Mouse (Mus musculus) limb, embryonic 12.5 days (tissue): ENCODE data around the gene Acta2. TPM values are rescaled to one million over a fixed set of nuclear protein-coding genes. Genes with fewer than 3 reads are reported as not detected.
"Not testable (repeated sequence)": the region's sequence is repeated elsewhere in the genome, so short reads cannot be mapped to it uniquely, and the experiment has no call there.

ENCODE experiments used
- ATAC-seq: fragments of 200-750 bp; cut with Nextera tagmentation; 2 replicates; pipeline ENCODE4 v1.8.0; 2017; ENCODE audit warnings: low read depth, moderate TSS enrichment; ENCODE audit not compliant: insufficient number of reproducible peaks, insufficient read depth, low FRiP score, low TSS enrichment
- H3K27ac ChIP-seq: fragments of 300-500 bp; sonication (generic); 2 replicates; pipeline ENCODE4 v1.5.1; 2016; ENCODE audit warnings: mild to moderate bottlenecking, moderate library complexity
- H3K27me3 ChIP-seq: fragments of 300-500 bp; sonication (generic); 2 replicates; pipeline ENCODE4 v1.6.1; 2016; ENCODE audit warnings: mild to moderate bottlenecking, moderate library complexity
- H3K36me3 ChIP-seq: fragments of 300-500 bp; sonication (generic); 2 replicates; pipeline ENCODE4 v1.6.1; 2016; ENCODE audit warnings: mild to moderate bottlenecking, moderate library complexity
- H3K4me1 ChIP-seq: fragments of 300-500 bp; sonication (generic); replicated peaks from 2 replicates; pipeline ENCODE4 v1.6.1; 2016
- H3K4me2 ChIP-seq: fragments of 300-500 bp; sonication (generic); 2 replicates; pipeline ENCODE4 v1.6.1; 2016; ENCODE audit warnings: mild to moderate bottlenecking, moderate library complexity
- H3K4me3 ChIP-seq: fragments of 300-500 bp; sonication (generic); replicated peaks from 2 replicates; pipeline ENCODE4 v1.5.1; 2016; ENCODE audit warnings: mild to moderate bottlenecking
- H3K9ac ChIP-seq: fragments of 300-500 bp; sonication (generic); replicated peaks from 2 replicates; pipeline ENCODE4 v1.6.1; 2016; ENCODE audit warnings: mild to moderate bottlenecking, moderate library complexity
- H3K9me3 ChIP-seq: fragments of 300-500 bp; sonication (generic); 2 replicates; pipeline ENCODE4 v1.6.1; 2016; ENCODE audit warnings: mild to moderate bottlenecking, moderate library complexity
- WGBS: fragments of 180-500 bp; shearing (Covaris S2); methylation state at CpG from one replicate; pipeline ENCODE4 v1.1.7; 2016; 5-methylcytosine and 5-hydroxymethylcytosine counted together
- polyA plus RNA-seq: library from polyadenylated mRNA; unstranded; fragments of >200 nt; fragmentation: Nextera tagmentation; extraction: Ambion mirVana; gene quantifications from 2 replicates; pipeline ENCODE4 v1.2.1, GENCODE M21; 2016

The Acta2 gene
- polyA plus RNA-seq, 1 experiment from 2014 or later: 120 TPM

GRCm38 (mm10) chr19:34219260-34219968, 36.0 kb downstream of the Acta2 start:
- no peaks in the 10 kb centered on the region for H3K4me1 ChIP-seq
- WGBS: 79% methylated on average over 5 of the region's 5 CpGs
- no peaks in the 10 kb centered on the region for H3K9me3 ChIP-seq
- H3K4me2 ChIP-seq: no peak overlapping the region
- H3K9ac ChIP-seq: no peak overlapping the region
- H3K27me3 ChIP-seq: no peaks in the 10 kb centered on the region
- no peaks in the 10 kb centered on the region for H3K36me3 ChIP-seq
- ATAC-seq: no peak
- no peak overlapping the region for H3K27ac ChIP-seq
- no peak overlapping the region for H3K4me3 ChIP-seq

DNA sequence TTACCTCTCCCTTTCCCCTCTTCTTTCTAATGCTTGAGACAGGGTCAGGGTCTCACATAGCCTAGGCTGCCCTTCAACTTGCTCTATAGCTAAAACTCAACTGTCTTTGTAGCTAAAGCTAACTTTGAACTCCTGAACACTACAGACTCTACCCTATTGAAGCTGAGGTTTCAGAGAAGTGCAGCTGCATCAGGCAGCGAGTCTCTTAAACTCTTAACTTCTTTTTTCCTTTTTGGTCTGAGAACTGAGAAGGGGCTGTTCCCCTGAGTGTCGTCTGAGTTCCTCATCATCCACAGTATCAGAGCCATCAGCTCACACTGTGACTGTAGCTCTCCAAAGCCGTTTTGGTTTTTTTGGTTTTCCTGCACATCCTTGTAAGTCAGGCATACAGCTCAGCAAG, 37.6 kb downstream of the Acta2 start:
- H3K4me3 ChIP-seq: no peak overlapping the region
- ATAC-seq: no peak
- no peaks in the 10 kb centered on the region for H3K27me3 ChIP-seq
- no peak overlapping the region for H3K4me2 ChIP-seq
- H3K27ac ChIP-seq: no peak overlapping the region
- WGBS: 81% methylated on average over 3 of the region's 3 CpGs
- no peaks in the 10 kb centered on the region for H3K9me3 ChIP-seq
- no peaks in the 10 kb centered on the region for H3K36me3 ChIP-seq
- H3K4me1 ChIP-seq: no peaks in the 10 kb centered on the region
- no peak overlapping the region for H3K9ac ChIP-seq

DNA sequence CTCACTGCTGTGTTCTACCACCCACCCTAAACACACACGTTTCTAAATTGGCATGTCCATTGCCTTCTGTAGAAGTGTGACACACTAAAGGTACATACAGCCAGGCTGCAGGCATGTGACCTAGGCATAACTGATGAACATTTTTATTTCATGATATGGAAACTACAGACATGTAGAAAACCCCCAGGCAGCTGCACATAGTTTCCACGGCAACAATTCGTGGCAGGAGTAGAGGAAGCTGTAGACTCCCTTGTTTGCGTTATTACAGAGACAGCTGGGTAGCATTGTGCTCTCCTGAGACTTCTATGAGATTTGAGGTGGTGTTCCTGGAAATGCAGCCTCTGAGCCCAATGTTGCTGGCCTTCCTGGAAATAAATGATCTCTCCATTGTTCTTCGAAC, 38.4 kb downstream of the Acta2 start:
- no peaks in the 10 kb centered on the region for H3K9me3 ChIP-seq
- no peaks in the 10 kb centered on the region for H3K4me1 ChIP-seq
- no peaks in the 10 kb centered on the region for H3K36me3 ChIP-seq
- no peak overlapping the region for H3K4me3 ChIP-seq
- WGBS: 72% methylated on average over 5 of the region's 5 CpGs
- no peaks in the 10 kb centered on the region for H3K27me3 ChIP-seq
- no peak overlapping the region for H3K27ac ChIP-seq
- ATAC-seq: no peak
- H3K4me2 ChIP-seq: no peak overlapping the region
- H3K9ac ChIP-seq: no peak overlapping the region

DNA sequence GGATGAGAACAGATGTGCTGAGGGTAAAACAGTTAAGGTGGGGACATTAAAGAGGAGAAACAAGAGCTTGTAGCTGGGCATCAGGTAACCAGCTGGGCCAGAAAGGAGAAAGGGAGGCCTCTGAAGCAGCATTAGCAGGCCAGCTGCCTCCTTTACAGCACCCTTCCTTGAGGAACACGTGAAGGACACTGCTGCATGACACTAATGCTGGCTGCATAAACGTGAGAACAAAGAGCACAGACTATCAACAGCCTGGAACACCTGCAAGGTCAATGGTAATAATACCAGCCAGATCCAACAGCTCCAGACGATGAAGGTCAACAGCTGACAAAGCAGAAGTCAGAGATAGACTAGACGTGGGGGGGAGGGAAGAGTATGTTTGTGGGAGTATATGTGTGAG, 41.3 kb downstream of the Acta2 start:
- no peak overlapping the region for H3K27ac ChIP-seq
- H3K9me3 ChIP-seq: no peaks in the 10 kb centered on the region
- H3K4me2 ChIP-seq: no peak overlapping the region
- no peak for ATAC-seq
- no peaks in the 10 kb centered on the region for H3K27me3 ChIP-seq
- peaks cover 5% of the 10 kb centered on the region; the same call in 1 of the 2 replicates for H3K4me1 ChIP-seq
- 54% methylated on average over 4 of the region's 4 CpGs for WGBS
- H3K36me3 ChIP-seq: no peaks in the 10 kb centered on the region
- H3K9ac ChIP-seq: no peak overlapping the region
- no peak overlapping the region for H3K4me3 ChIP-seq

DNA sequence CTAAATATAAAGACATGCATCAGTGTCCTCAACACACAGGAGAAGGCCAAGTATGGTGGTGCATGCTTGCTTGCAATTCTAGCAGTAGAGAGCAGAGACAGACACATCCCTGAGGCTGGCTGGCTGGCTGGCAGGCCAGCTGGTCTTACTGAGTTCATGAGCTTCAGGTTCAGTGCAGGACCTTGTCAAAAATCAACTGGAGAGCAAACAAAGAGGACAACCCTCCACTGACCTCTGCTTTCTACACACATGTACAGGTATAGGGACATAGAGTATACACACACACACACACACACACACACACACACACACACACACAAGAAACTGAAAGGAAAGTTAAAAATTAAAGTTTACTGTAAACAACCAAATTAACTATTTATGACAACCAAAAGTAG, 42.1 kb downstream of the Acta2 start:
- Histone ChIP-seq H3K4me3 (no peak overlapping the region), H3K36me3 (no peaks in the 10 kb centered on the region)

GRCm38 (mm10) chr19:34212489-34213250, 42.7 kb downstream of the Acta2 start:
- WGBS: 91% methylated on average over 12 of the region's 12 CpGs
- Histone ChIP-seq H3K9ac (no peak overlapping the region), H3K4me2 (no peak overlapping the region), H3K27me3 (no peaks in the 10 kb centered on the region), H3K27ac (no peak overlapping the region), H3K4me3 (no peak overlapping the region), H3K4me1 (peaks cover 5% of the 10 kb centered on the region; the same call in 1 of the 2 replicates), H3K36me3 (no peaks in the 10 kb centered on the region), H3K9me3 (no peaks in the 10 kb centered on the region)
- no peak for ATAC-seq

More for the DNA sequence above, 42.1 kb downstream of the Acta2 start:
- no peak overlapping the region for H3K27ac ChIP-seq
- no peak overlapping the region for H3K4me2 ChIP-seq
- no peak for ATAC-seq
- H3K27me3 ChIP-seq: no peaks in the 10 kb centered on the region
- no peaks in the 10 kb centered on the region for H3K9me3 ChIP-seq
- H3K9ac ChIP-seq: no peak overlapping the region
- H3K4me1 ChIP-seq: peaks cover 5% of the 10 kb centered on the region; the same call in 1 of the 2 replicates

- Histone ChIP-seq H3K27me3 (no peaks in the 10 kb centered on the region), H3K4me3 (no peak overlapping the region), H3K36me3 (no peaks in the 10 kb centered on the region), H3K9ac (no peak overlapping the region), H3K27ac (no peak overlapping the region), H3K4me2 (no peak overlapping the region), H3K9me3 (no peaks in the 10 kb centered on the region), H3K4me1 (peaks cover 5% of the 10 kb centered on the region; the same call in 1 of the 2 replicates)
- no peak for ATAC-seq
- 55% methylated on average over 2 of the region's 2 CpGs for WGBS
These were observed 44.5 kb downstream of the Acta2 start for GRCm38 (mm10) chr19:34210841-34211240.

DNA sequence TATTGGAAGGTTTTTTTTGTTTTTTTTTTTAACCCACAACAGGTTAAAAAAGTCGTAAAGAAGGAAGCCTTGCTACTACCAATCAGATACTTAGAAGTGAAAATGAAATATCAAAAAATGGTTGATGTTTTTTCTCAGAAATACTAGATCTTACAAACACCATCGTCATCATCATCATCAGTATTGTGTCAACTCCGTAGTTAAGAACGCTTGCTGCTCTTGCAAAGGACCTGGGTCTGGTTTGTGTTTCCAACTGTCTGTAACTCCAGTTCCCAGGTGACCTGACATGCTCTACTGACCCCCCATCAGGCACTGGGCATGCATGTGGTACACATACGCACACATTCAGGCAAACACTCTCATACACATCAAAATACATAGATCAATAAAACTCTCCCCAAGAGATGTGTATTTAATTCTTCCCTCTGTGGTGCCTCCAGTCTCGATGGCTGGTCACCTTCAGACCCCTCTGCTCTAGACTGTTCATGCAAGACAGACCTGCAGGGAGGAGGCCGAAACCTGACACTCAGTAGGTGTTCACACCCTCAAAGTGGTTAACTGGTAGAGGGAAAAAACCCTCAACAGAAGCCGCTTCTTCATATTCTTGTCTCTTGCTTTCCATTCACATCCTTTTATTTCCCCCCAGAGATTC, 45.3 kb downstream of the Acta2 start:
- WGBS: 67% methylated on average over 8 of the region's 8 CpGs
- no peaks in the 10 kb centered on the region for H3K36me3 ChIP-seq

GRCm38 (mm10) chr19:34209031-34209430, 46.4 kb downstream of the Acta2 start:
- H3K4me1 ChIP-seq: peaks cover 5% of the 10 kb centered on the region; the same call in 1 of the 2 replicates
- no peaks in the 10 kb centered on the region for H3K27me3 ChIP-seq
- no peak overlapping the region for H3K27ac ChIP-seq
- no peak overlapping the region for H3K4me2 ChIP-seq
- H3K9ac ChIP-seq: no peak overlapping the region
- 91% methylated on average over 3 of the region's 3 CpGs for WGBS
- ATAC-seq: no peak
- H3K36me3 ChIP-seq: no peaks in the 10 kb centered on the region
- H3K9me3 ChIP-seq: no peaks in the 10 kb centered on the region
- H3K4me3 ChIP-seq: no peak overlapping the region

More for the DNA sequence above, 45.3 kb downstream of the Acta2 start:
- Histone ChIP-seq H3K9me3 (no peaks in the 10 kb centered on the region), H3K27me3 (no peaks in the 10 kb centered on the region), H3K4me2 (no peak overlapping the region), H3K27ac (no peak overlapping the region), H3K9ac (no peak overlapping the region), H3K4me3 (no peak overlapping the region), H3K4me1 (peaks cover 5% of the 10 kb centered on the region; the same call in 1 of the 2 replicates)
- no peak for ATAC-seq

GRCm38 (mm10) chr19:34206760-34207440, 48.5 kb downstream of the Acta2 start:
- no peak for ATAC-seq
- Histone ChIP-seq H3K4me2 (no peak overlapping the region), H3K4me1 (peaks cover 5% of the 10 kb centered on the region; the same call in 1 of the 2 replicates), H3K36me3 (no peaks in the 10 kb centered on the region), H3K9me3 (no peaks in the 10 kb centered on the region), H3K27ac (no peak overlapping the region), H3K27me3 (no peaks in the 10 kb centered on the region), H3K4me3 (no peak overlapping the region), H3K9ac (no peak overlapping the region)
- WGBS: 90% methylated on average over 8 of the region's 8 CpGs

GRCm38 (mm10) chr19:34206128-34206527, 49.3 kb downstream of the Acta2 start:
- not testable (repeated sequence) for H3K27me3 ChIP-seq, H3K4me2 ChIP-seq, H3K4me3 ChIP-seq, H3K36me3 ChIP-seq, H3K4me1 ChIP-seq, H3K27ac ChIP-seq, H3K9ac ChIP-seq, H3K9me3 ChIP-seq, ATAC-seq
- WGBS: 78% methylated on average over 4 of the region's 4 CpGs
